Mouse (Mus musculus) R1 (cell line): Measurements from ENCODE around the gene Stk38l.
"Not testable (repeated sequence)": the region's sequence is repeated elsewhere in the genome, so short reads cannot be mapped to it uniquely, and the experiment has no call there.

ENCODE experiments used
- DNase-seq: peaks from one replicate; pipeline ENCODE4 v3.0.0-alpha.2; 2018; ENCODE audit warnings: low read depth, low spot score

Gene Stk38l

DNA sequence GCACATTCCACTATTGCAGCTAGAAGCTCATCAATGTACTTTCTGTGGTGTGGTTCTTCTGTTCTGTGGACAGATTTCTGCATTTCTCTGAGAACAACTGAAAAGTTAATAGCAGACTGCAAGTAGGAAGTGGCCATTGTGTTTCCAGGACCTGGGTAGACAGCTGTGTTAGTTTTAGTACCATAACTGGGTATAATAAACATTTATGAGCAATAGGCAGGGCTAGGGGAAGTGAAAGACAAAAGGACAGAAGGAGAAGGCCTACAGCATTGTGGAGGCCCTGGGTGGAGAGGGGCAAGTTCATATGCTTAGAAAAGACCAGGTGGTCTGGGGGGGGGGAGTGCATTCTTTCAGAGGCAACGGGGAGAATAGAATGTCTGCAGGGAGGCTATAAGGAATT, 8.8 kb downstream of the Stk38l start:
- no peak for DNase-seq

DNA sequence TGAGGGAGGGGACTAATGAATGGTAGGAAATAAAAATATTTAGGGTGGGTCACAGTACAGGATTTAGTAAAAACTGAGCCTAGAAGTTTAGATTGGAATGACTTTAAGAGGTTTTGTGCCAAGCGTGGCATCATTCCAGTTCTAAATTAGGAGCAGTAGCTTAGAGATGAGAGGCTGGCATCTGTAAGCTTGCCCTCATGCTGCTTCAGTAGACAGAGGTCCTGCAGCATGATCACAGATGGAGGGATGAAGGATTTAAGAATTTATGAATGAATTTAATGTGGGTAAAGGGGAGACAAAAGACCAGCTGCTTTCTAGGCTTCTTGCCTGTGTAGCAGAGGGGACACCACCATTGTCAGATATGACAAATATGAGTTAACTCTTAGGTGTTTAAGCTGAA, 14.1 kb downstream of the Stk38l start:
- no peak for DNase-seq

DNA sequence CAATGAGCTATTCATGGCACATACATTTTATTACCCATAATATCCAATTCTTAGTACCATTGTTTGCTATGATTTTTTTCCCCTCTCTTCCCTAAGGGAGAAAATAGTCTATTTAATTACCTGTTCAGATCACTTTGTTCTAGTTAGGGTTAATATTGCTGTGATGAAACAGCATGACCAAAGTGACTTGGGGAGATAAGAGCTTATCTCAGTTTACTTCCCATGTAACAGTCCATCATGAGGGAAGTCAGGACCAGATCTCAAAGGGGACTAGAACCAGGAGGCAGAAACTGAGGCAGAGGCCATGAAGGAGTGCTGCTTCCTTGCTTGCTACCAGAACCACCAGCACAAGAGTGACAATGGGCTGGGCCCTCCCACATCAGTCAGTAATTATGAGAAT, 15.9 kb downstream of the Stk38l start:
- no peak for DNase-seq

DNA sequence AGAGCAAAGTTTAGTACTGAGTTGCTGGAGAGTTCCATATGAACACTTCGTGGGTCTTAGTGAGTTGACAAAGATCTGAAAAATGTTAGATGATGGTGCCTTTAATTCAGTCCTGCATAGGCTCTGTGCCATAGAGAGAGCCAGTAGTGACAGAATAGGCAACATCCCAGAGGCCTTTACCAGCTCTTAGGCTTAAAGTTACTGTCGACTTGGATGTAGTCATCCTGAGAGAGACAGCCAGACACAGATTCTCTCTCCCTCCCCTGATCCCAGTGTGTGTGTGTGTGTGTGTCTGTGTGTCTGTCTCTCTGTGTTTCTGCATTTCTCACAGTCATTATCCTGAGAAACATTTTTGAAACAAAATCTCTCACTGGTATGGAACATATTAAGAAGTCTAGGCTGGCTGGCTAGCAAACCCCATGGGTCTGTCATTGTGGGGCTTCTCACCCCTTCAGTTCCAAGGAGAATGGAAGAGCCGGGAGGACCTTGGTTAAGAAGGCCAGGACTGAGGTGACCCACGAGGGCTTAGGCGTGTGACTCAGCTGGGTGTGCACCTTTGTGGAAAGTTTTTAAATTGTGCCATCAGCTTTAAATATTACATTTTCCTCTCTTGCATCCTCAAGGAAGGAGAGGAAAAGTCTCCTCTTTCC, 17.3 kb downstream of the Stk38l start:
- no peak for DNase-seq

DNA sequence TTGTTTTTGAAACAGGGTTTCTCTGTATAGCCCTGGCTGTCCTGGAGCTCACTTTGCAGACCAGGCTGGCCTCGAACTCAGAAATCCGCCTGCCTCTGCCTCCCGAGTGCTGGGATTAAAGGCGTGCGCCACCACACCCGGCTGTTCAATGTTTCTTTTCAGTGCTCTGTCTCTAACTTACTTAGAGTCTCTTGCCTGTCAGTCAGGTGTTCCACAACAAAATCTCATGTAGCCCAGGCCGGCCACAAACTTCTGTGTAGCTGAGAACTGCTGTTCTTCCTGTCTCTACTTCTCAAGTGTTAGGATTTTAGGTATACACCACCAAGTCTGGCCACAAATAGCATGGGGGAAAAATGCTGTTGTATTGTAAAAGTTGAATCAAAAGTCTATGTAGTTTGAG, 19.5 kb downstream of the Stk38l start:
- DNase-seq: not testable (repeated sequence)

DNA sequence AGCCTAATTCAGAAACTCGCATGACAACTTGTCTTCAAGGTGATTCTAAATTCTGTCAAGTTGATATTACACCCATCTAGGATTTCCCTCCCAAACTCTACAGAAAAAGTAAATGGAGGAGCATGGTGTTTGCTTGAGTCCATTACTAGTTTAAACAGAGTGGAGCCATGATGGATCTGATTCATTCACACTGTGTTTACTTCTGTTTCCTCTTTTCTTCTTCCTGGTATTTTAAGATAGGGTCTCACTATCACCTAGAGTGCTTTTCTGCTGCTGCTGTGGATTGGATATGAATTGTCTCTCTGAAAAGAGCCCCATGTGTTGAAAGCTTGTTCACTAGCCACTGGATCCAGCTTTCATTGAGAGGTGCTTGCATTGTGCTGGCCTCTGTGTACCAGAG, 20.4 kb downstream of the Stk38l start:
- no peak for DNase-seq

DNA sequence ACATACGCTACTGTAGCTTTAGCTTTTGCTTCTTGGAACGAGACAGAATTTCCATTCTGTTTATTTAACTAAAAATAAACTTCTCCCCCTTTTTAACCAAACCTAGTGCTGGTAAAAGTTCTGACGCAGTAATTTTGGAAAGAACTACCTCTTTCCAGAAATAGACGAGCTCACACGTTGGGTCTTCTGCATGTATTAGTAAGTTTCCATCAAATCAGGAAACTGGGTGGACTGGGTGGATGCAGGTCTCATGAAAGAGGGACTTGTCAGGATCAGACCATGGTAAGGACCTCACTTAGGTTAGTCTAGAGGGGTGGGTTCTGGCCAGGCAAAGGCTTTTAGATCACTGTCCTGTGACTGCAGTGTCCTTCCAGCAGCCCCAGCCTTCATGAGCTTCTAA, 21.8 kb downstream of the Stk38l start:
- no peak for DNase-seq

DNA sequence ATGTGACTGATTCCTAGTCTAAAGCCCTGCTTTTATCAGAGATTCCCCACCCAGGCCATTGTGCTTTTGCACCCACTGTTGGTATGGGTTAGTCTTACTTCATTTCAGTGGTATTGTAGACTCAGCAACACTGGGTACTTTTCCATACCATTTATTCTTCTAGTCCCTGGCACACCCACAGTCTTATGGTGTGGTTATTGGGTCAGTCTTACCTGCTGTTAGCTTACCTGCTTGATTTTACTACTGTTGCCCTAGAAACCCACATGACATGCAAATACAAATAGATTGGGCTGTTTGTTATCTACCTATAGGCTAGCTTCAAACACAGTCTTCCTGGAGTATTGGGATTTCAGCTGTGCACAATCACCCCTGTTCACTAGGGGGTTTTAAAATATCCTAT, 22.3 kb downstream of the Stk38l start:
- DNase-seq: no peak

- no peak for DNase-seq
These were observed 23.5 kb downstream of the Stk38l start for GRCm38 (mm10) chr6:146748271-146748670.

- no peak for DNase-seq
These were observed 26.9 kb downstream of the Stk38l start for GRCm38 (mm10) chr6:146751671-146752070.

DNA sequence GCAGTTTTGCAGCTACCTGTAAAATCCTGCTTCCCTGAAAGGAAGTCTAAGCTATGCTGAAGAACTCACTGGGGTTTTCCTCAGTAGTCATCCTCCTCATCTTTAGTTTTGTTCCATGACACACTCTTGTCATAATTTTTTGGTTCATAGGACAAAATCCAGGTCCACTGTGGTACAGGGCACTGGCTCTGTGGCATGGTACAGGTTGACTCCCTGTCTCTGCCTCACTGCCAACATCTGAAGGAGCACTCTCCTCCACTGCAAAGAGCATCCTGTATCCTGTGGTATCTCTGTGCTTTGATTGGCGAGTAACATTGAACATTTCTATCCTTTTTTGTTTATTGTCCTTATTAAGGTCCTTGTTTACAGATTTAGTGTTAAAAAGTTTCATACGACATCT, 27.4 kb downstream of the Stk38l start:
- DNase-seq: no peak

DNA sequence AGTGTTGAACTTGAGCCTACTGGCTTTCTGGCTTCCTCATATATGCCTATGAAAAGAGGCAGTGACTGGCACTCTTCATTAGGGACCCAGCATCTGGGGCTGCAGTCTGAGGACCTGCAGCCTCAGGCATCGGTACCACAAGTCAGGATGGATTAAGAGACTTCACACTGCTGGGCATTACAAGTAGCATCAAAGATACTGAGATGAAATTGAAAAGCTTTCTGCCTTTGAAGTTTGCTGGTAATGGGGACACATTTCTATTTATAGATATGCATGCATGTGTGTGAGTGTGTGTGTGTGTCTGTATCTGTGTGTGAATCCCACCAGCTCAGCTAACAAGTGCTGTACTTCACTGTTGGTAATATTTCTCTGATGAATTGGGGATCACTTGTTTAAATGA, 27.8 kb downstream of the Stk38l start:
- DNase-seq: no peak

DNA sequence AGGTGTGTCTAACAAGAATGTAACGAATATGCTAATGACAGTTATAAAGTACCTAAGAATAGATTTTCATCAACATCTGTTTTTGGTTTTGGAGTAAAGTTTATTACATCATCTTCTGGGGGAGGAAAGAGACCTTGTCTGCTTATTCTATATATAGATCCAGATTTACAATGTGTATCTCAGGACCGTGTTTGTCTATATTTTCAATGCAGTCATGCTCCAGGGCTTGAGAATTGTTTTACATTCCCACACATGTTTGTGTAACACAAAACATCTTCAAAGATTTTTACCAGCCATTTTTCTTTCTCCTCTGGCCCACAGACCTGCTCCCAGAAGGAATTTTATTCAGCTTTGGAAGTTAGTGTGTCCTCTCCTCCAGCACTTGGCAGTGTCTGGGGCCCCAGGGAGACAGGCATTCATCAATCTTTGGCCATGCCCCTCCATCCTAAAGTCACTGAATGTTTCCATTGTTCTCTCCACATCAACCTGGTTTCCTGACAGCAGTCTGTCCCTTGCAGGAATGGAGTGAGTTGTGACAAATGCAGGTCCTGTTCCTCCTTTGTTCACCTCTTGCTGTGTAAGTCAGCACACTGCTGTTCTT, 28.9 kb downstream of the Stk38l start:
- DNase-seq: no peak

GRCm38 (mm10) chr6:146755136-146755535, 30.3 kb downstream of the Stk38l start:
- DNase-seq: no peak

DNA sequence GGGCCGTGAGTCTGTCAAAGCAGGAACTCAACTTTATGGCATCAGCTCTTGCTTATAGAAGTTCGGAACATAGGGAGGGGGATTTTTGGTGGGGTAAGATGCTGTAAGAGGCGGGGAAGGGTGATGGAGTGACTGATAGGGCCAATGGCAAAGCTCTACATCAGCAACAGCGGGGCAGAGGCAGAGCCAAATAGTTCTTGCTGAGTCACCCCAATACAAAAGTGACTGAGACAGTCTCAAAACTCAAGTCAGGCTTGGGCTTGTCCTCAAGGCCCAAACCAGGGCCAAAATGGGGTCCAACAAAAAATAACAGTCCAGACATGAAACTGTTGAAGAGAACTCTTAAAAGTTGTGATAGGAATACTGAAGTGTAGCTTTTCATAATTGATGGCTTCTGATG, 30.9 kb downstream of the Stk38l start:
- peak; percentile 43 for DNase-seq

- no peak for DNase-seq
These were observed 34.2 kb downstream of the Stk38l start for GRCm38 (mm10) chr6:146759027-146759426.

- no peak for DNase-seq
These were observed 35.2 kb downstream of the Stk38l start for GRCm38 (mm10) chr6:146760022-146760421.

DNA sequence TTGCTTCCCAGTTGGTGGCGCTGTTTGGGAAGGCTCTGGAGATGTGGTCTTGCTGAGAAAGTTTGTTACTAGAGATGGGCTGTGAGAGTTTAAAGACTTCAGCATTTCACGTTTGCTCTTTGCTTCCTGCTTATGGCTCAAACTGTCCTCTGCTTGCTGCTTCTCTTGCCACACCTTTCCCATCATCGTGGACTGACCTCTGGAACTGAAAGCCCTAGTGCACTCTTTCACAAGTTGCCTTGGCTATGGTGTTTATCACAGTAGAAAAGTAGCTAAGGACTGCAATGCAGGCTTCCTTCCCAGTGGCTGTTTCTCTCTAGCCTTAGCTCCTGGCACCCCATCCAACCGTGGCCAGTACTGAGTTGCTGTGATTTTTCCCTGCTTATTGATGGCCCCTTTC, 35.9 kb downstream of the Stk38l start:
- peak; percentile 35 for DNase-seq

DNA sequence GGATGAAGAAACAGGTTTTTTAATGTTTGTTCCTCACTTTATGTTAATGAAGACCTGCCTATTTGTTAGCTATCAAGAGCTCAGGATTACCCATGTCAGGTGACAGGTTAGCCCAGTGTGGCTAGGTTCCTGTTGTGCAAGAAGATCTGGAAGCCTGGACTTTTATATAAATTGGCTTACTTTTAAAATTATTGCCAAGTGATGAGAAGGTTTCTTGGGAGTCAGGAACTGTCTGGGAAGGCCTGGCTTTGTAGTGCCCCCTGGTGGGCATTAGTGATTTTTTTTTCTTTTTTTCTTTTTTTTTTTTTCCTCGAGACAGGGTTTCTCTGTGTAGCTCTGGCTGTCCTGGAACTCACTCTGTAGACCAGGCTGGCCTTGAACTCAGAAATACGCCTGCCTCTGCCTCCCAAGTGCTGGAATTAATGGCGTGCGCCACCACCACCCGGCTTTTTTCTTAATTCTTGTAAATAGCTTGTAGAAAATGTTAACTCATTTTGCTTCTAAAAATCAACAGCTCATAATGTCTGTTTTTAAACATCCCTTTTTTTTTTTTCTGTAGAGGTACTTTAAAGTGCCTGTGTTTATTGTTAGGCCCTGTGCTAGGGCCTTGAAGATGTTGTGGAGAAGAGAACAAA, 37.6 kb downstream of the Stk38l start:
- peak; percentile 37 for DNase-seq

DNA sequence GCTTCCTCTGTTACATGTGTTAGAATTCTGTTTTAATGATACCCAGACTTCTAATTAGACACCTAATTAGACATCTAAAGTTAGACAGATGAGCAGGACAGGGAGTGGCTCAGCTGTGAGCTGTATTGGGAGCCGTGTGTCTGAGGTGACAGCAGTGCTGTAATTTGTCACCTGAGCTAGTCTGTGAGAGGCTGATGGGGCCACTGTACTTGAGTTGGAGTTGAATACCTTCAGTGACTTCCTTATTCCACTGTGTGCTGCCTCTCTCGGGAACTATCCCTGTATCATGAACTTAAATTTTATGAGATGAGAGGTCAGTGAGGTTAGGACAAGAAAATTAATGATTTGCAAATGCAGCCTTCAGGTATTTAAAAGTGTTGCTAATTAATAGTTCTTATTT, 39.8 kb downstream of the Stk38l start:
- DNase-seq: no peak

GRCm38 (mm10) chr6:146765270-146765669, 40.5 kb downstream of the Stk38l start:
- no peak for DNase-seq

GRCm38 (mm10) chr6:146768813-146769404, 44.1 kb downstream of the Stk38l start:
- no peak for DNase-seq
